8 mouse cellular contexts compared by ENCODE assay signal in the genomic region with DNA sequence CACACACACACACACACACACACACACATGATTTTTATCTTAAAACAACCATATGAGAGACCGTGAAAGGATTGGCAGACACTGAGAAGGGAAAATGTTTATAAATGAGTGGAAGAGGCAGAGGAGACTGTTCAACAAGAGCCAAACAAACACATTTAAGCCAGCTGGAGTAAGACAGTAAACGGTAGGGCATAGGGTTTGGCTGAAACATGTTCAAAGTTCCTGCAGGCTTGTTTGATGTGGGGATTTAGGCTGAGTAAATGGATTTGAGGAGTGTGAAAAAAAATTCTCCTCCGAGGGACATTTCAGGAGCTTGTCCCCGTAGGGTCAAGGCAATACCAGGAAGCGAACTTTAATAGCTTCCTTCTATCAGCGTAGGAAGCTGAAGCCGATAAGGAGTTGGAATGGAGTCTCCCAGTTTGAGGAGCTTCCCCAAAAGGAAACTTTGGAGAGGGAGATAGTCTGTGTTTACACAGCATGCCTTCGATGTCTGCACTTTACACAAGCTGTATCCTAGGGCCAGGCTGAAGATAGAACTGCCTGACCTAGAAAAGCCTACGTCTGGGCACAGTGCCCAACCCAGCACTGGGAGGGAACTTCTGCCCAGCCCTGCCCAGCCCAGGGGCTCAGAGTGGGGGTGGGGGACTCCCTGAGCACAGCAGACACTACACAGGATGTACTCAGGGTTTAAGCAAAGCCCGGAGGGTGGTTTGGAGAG. TPM values are rescaled to one million over a fixed set of nuclear protein-coding genes. Genes with fewer than 3 reads are reported as not detected.
DNase-seq lines count a peak whose midpoint lies in the region; ATAC-seq and TF ChIP-seq lines count a peak whose summit lies in the region.

No protein-coding gene starts in this region.

- H3K27me3 ChIP-seq in midbrain, embryonic 12.5 days, result no peaks in the 10 kb centered on the region
- no peaks in the 10 kb centered on the region for H3K27me3 ChIP-seq in midbrain, embryonic 16.5 days (ENCODE audit: control insufficient read depth, insufficient read depth, low read depth, low read length)
- H3K27me3 ChIP-seq in heart, embryonic 10.5 days (ENCODE audit: insufficient read depth, poor library complexity, severe bottlenecking), result no peaks in the 10 kb centered on the region
- H3K27me3 ChIP-seq in kidney, embryonic 15.5 days, result no peaks in the 10 kb centered on the region
- H3K27me3 ChIP-seq in liver, embryonic 14.5 days (ENCODE audit: control insufficient read depth, insufficient read depth, low read length), result no peaks in the 10 kb centered on the region
- no peaks in the 10 kb centered on the region for H3K27me3 ChIP-seq in neural tube, embryonic 15.5 days (replicated peaks)
- no peaks in the 10 kb centered on the region for H3K27me3 ChIP-seq in thymus, adult 2 months (ENCODE audit: control insufficient read depth, insufficient read depth, low read length)

- H3K4me2 ChIP-seq in midbrain, embryonic 12.5 days (replicated peaks), result no peak overlapping the region
- H3K4me2 ChIP-seq in midbrain, embryonic 16.5 days (ENCODE audit: low read length), result no peak overlapping the region
- peak overlapping the region; percentile 17; the same call in 1 of the 2 replicates for H3K4me2 ChIP-seq in kidney, embryonic 15.5 days
- no peak overlapping the region for H3K4me2 ChIP-seq in liver, embryonic 14.5 days (ENCODE audit: low read depth)
- H3K4me2 ChIP-seq in neural tube, embryonic 15.5 days, result no peak overlapping the region

- 65% methylated on average over 10 of the region's 10 CpGs for WGBS in midbrain, embryonic 12.5 days
- WGBS in midbrain, embryonic 16.5 days, result 63% methylated on average over 10 of the region's 10 CpGs
- 18% methylated on average over 10 of the region's 10 CpGs for WGBS in heart, embryonic 10.5 days
- WGBS in kidney, embryonic 15.5 days, result 48% methylated on average over 10 of the region's 10 CpGs
- 33% methylated on average over 10 of the region's 10 CpGs for WGBS in liver, embryonic 14.5 days (ENCODE audit: insufficient replicate concordance)
- WGBS in neural tube, embryonic 15.5 days, result 63% methylated on average over 10 of the region's 10 CpGs
- 12% methylated on average over 10 of the region's 10 CpGs for WGBS in thymus, adult 2 months

- no peak overlapping the region for H3K9ac ChIP-seq in midbrain, embryonic 12.5 days (replicated peaks)
- H3K9ac ChIP-seq in midbrain, embryonic 16.5 days (ENCODE audit: low read depth, low read length), result no peak overlapping the region
- no peak overlapping the region for H3K9ac ChIP-seq in kidney, embryonic 15.5 days
- no peak overlapping the region for H3K9ac ChIP-seq in liver, embryonic 14.5 days (replicated peaks)
- no peak overlapping the region for H3K9ac ChIP-seq in neural tube, embryonic 15.5 days (replicated peaks)

- no peak for TF ChIP-seq POLR2A in cortical plate, adult 2 months (IDR thresholded peaks at IDR 0.05; ENCODE audit: extremely low read depth, insufficient read depth, low read length)
- no peak for TF ChIP-seq POLR2A in thymus, adult 2 months (IDR thresholded peaks at IDR 0.05; ENCODE audit: control insufficient read depth, extremely low read depth, insufficient read depth, low read length, poor library complexity)

- ATAC-seq in midbrain, embryonic 12.5 days (ENCODE audit: low FRiP score, low read depth), result 0 out of 2 replicates have a peak, but pooled peaks have one; percentile 58
- ATAC-seq in midbrain, embryonic 16.5 days, result no peak; the same call in 1 of the 2 replicates
- ATAC-seq in kidney, embryonic 15.5 days (replicated peaks; ENCODE audit: low FRiP score), result peak; percentile 68
- peak; percentile 68 for ATAC-seq in liver, embryonic 14.5 days (ENCODE audit: insufficient read depth)
- ATAC-seq in neural tube, embryonic 15.5 days (ENCODE audit: low FRiP score), result peak; percentile 81; the same call in 1 of the 2 replicates

- TF ChIP-seq EP300 in liver, embryonic 14.5 days (IDR thresholded peaks at IDR 0.05; ENCODE audit: low read depth), result no peak

- H3K27ac ChIP-seq in midbrain, embryonic 12.5 days (replicated peaks), result no peak overlapping the region
- no peak overlapping the region for H3K27ac ChIP-seq in midbrain, embryonic 16.5 days (ENCODE audit: low read length)
- peak overlapping the region; percentile 71; the same call in 1 of the 2 replicates for H3K27ac ChIP-seq in cortical plate, adult 2 months (ENCODE audit: insufficient read depth, low read length)
- H3K27ac ChIP-seq in heart, embryonic 10.5 days, result peak overlapping the region; percentile 54
- peak overlapping the region; percentile 22; the same call in 1 of the 2 replicates for H3K27ac ChIP-seq in kidney, embryonic 15.5 days
- H3K27ac ChIP-seq in liver, embryonic 14.5 days, result no peak overlapping the region
- H3K27ac ChIP-seq in neural tube, embryonic 15.5 days (replicated peaks), result peak overlapping the region; percentile 69
- H3K27ac ChIP-seq in thymus, adult 2 months (ENCODE audit: control insufficient read depth, insufficient read depth, low read length), result 0 out of 2 replicates have a peak overlapping the region, but pooled peaks have one; percentile 26

- TF ChIP-seq CTCF in cortical plate, adult 2 months (IDR thresholded peaks at IDR 0.05; ENCODE audit: extremely low read depth, insufficient read depth, low read length), result no peak
- TF ChIP-seq CTCF in liver, embryonic 14.5 days (IDR thresholded peaks at IDR 0.05; ENCODE audit: low read depth), result no peak
- no peak for TF ChIP-seq CTCF in thymus, adult 2 months (IDR thresholded peaks at IDR 0.05; ENCODE audit: borderline replicate concordance, control insufficient read depth, extremely low read depth, insufficient read depth, low read length, poor library complexity)

- H3K36me3 ChIP-seq in midbrain, embryonic 12.5 days, result no peaks in the 10 kb centered on the region
- no peaks in the 10 kb centered on the region for H3K36me3 ChIP-seq in midbrain, embryonic 16.5 days (ENCODE audit: control insufficient read depth, insufficient read depth, low read length)
- no peaks in the 10 kb centered on the region for H3K36me3 ChIP-seq in heart, embryonic 10.5 days
- no peaks in the 10 kb centered on the region for H3K36me3 ChIP-seq in kidney, embryonic 15.5 days
- no peaks in the 10 kb centered on the region for H3K36me3 ChIP-seq in liver, embryonic 14.5 days (replicated peaks; ENCODE audit: control insufficient read depth, insufficient read depth, low read depth)
- H3K36me3 ChIP-seq in neural tube, embryonic 15.5 days, result no peaks in the 10 kb centered on the region
- H3K36me3 ChIP-seq in thymus, adult 2 months (ENCODE audit: control insufficient read depth, insufficient read depth, low read length), result no peaks in the 10 kb centered on the region

- peaks cover 12% of the 10 kb centered on the region; the same call in 1 of the 2 replicates for H3K4me1 ChIP-seq in midbrain, embryonic 12.5 days
- no peaks in the 10 kb centered on the region for H3K4me1 ChIP-seq in midbrain, embryonic 16.5 days (ENCODE audit: control insufficient read depth, insufficient read depth, low read length)
- H3K4me1 ChIP-seq in cortical plate, adult 2 months (ENCODE audit: control insufficient read depth, insufficient read depth, low read length), result peaks cover 3% of the 10 kb centered on the region; the same call in 1 of the 2 replicates
- H3K4me1 ChIP-seq in heart, embryonic 10.5 days, result peaks cover 50% of the 10 kb centered on the region
- peaks cover 29% of the 10 kb centered on the region for H3K4me1 ChIP-seq in kidney, embryonic 15.5 days
- peaks cover 3 to 33% of the 10 kb centered on the region in 2 experiments; a peak in 3 of 4 replicates for H3K4me1 ChIP-seq in liver, embryonic 14.5 days (replicated peaks; ENCODE audit: control insufficient read depth in 2 of 2, insufficient read depth in 2 of 2, low read length in 1 of 2)
- H3K4me1 ChIP-seq in neural tube, embryonic 15.5 days, result peaks cover 13% of the 10 kb centered on the region
- H3K4me1 ChIP-seq in thymus, adult 2 months (replicated peaks; ENCODE audit: control insufficient read depth, insufficient read depth, low read length), result peaks cover 19% of the 10 kb centered on the region

- H3K9me3 ChIP-seq in midbrain, embryonic 12.5 days, result no peaks in the 10 kb centered on the region
- H3K9me3 ChIP-seq in midbrain, embryonic 16.5 days (replicated peaks; ENCODE audit: control insufficient read depth, low read length, poor library complexity, severe bottlenecking), result no peaks in the 10 kb centered on the region
- H3K9me3 ChIP-seq in heart, embryonic 10.5 days, result no peaks in the 10 kb centered on the region
- no peaks in the 10 kb centered on the region for H3K9me3 ChIP-seq in kidney, embryonic 15.5 days (replicated peaks)
- no peaks in the 10 kb centered on the region for H3K9me3 ChIP-seq in liver, embryonic 14.5 days (ENCODE audit: control insufficient read depth, low read length)
- no peaks in the 10 kb centered on the region for H3K9me3 ChIP-seq in neural tube, embryonic 15.5 days (replicated peaks)

- no peak overlapping the region for H3K4me3 ChIP-seq in midbrain, embryonic 12.5 days
- no peak overlapping the region for H3K4me3 ChIP-seq in midbrain, embryonic 16.5 days (ENCODE audit: low read depth, low read length)
- H3K4me3 ChIP-seq in cortical plate, adult 2 months (ENCODE audit: insufficient read depth, low read length), result no peak overlapping the region
- no peak overlapping the region for H3K4me3 ChIP-seq in heart, embryonic 10.5 days
- no peak overlapping the region for H3K4me3 ChIP-seq in kidney, embryonic 15.5 days (replicated peaks)
- H3K4me3 ChIP-seq in liver, embryonic 14.5 days (ENCODE audit: insufficient read depth in 1 of 2, low read depth in 2 of 2, low read length in 2 of 2), result no peak overlapping the region
- H3K4me3 ChIP-seq in neural tube, embryonic 15.5 days (replicated peaks), result no peak overlapping the region
- no peak overlapping the region for H3K4me3 ChIP-seq in thymus, adult 2 months (ENCODE audit: control insufficient read depth, insufficient read depth, low read length)

- peak; percentile 86 for DNase-seq in heart, embryonic 10.5 days (ENCODE audit: low spot score)
- DNase-seq in liver, embryonic 14.5 days (ENCODE audit: low read depth in 3 of 3, low spot score in 3 of 3), result no peak
- peak; percentile 45 for DNase-seq in thymus, adult 2 months

RNA-seq across cellular contexts. Expression of gene Gna13, which starts 15.2 kb away (rescaled TPM):
- 18.1 and 20.2 TPM in 2 replicates for polyA plus RNA-seq in midbrain, embryonic 12.5 days (2016; fragmentation: Nextera tagmentation; extraction: Ambion mirVana)
- polyA plus RNA-seq in midbrain, embryonic 16.5 days (2015; fragmentation: Nextera tagmentation; extraction: Ambion mirVana), result 17.6 and 20.5 TPM in 2 replicates
- 35.5 and 37.0 TPM in 2 replicates for polyA plus RNA-seq in cortical plate, adult 2 months (2012; rRNA removed)
- polyA plus RNA-seq in heart, embryonic 10.5 days (2016; fragmentation: Nextera tagmentation; extraction: Ambion mirVana), result 20.5 and 23.4 TPM in 2 replicates
- polyA plus RNA-seq in kidney, embryonic 15.5 days (2015; fragmentation: Nextera tagmentation; extraction: Ambion mirVana), result 20.8 and 21.5 TPM in 2 replicates
- polyA plus RNA-seq in liver, embryonic 14.5 days (2012; rRNA removed), result 7.8 and 9.4 TPM in 2 replicates
- polyA plus RNA-seq in liver, embryonic 14.5 days (2014; fragmentation: Nextera tagmentation; extraction: Ambion mirVana), result 13.1 and 15.2 TPM in 2 replicates
- 16.8 and 20.2 TPM in 2 replicates for polyA plus RNA-seq in neural tube, embryonic 15.5 days (2015; fragmentation: Nextera tagmentation; extraction: Ambion mirVana)
- polyA plus RNA-seq in thymus, adult 2 months (2012; rRNA removed), result 49.6 and 56.1 TPM in 2 replicates

RNA-seq across cellular contexts. Expression of gene Rgs9, which starts 49.5 kb away (rescaled TPM):
- polyA plus RNA-seq in midbrain, embryonic 12.5 days (2016; fragmentation: Nextera tagmentation; extraction: Ambion mirVana), result 3.8 and 4.3 TPM in 2 replicates
- 17.5 and 18.8 TPM in 2 replicates for polyA plus RNA-seq in midbrain, embryonic 16.5 days (2015; fragmentation: Nextera tagmentation; extraction: Ambion mirVana)
- 12.5 and 57.8 TPM in 2 replicates for polyA plus RNA-seq in cortical plate, adult 2 months (2012; rRNA removed)
- polyA plus RNA-seq in heart, embryonic 10.5 days (2016; fragmentation: Nextera tagmentation; extraction: Ambion mirVana), result 0.75 and 1.0 TPM in 2 replicates
- polyA plus RNA-seq in kidney, embryonic 15.5 days (2015; fragmentation: Nextera tagmentation; extraction: Ambion mirVana), result 1.3 and 1.8 TPM in 2 replicates
- polyA plus RNA-seq in liver, embryonic 14.5 days (2012; rRNA removed), result 0.04 and 0.09 TPM in 2 replicates
- not detected in 2 replicates for polyA plus RNA-seq in liver, embryonic 14.5 days (2014; fragmentation: Nextera tagmentation; extraction: Ambion mirVana)
- polyA plus RNA-seq in neural tube, embryonic 15.5 days (2015; fragmentation: Nextera tagmentation; extraction: Ambion mirVana), result 12.3 and 12.6 TPM in 2 replicates
- polyA plus RNA-seq in thymus, adult 2 months (2012; rRNA removed), result 0.61 and 1.2 TPM in 2 replicates

Comparison
In these comparisons a context has a peak if more than half of its experiments do, and no peak if none do; other contexts are left out.
1. H3K27ac ChIP-seq: peak in cortical plate, adult 2 months (single experiment), heart, embryonic 10.5 days (single experiment), kidney, embryonic 15.5 days (single experiment), neural tube, embryonic 15.5 days (single experiment) and thymus, adult 2 months (single experiment); none in midbrain, embryonic 12.5 days (single experiment), midbrain, embryonic 16.5 days (single experiment) and liver, embryonic 14.5 days (single experiment).
2. DNase-seq: peak in heart, embryonic 10.5 days (single experiment) and thymus, adult 2 months (single experiment); none in liver, embryonic 14.5 days (0 of 3).